Mouse (Mus musculus) ES-E14 (cell line): Measurements from ENCODE around the gene Borcs5.

Experiments
- CHD2 ChIP-seq: IDR thresholded peaks from 2 replicates; pipeline ENCODE4 v1.6.1; 2014; ENCODE audit warnings: mild to moderate bottlenecking, low read depth, low read length, inconsistent platforms
- HCFC1 ChIP-seq: IDR thresholded peaks from 2 replicates; pipeline ENCODE4 v1.6.1; 2012; ENCODE audit warnings: low read length, inconsistent platforms, borderline replicate concordance; ENCODE audit not compliant: insufficient read depth
- MAFK ChIP-seq: IDR thresholded peaks from 2 replicates; pipeline ENCODE4 v1.6.1; 2014; ENCODE audit warnings: mild to moderate bottlenecking, low read depth, low read length, inconsistent platforms; ENCODE audit not compliant: insufficient read depth
- ZNF384 ChIP-seq: IDR thresholded peaks from 2 replicates; pipeline ENCODE4 v1.6.1; 2012; ENCODE audit warnings: low read depth, low read length, inconsistent platforms

DNA sequence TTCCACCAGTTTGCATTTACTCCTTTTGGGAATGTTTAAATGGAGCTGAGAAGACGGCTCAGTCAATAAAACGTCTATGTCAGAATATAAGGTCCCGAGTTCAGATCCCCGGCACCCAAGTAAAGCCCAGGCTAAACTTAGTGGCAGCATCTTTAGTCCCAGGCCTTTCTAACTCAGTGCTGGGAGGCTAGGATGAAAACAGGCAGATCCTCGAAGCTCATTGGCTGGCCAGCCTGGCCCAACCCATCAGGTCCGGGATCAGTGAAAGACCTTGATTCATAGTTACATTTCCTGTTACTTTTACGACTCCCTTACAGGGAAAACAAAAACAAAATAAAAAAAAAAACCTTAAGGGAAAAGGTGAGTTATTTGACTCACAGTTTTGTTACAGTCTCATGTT, 38.2 kb upstream of the Borcs5 start:
- TF ChIP-seq MAFK = no peak
- no peak for TF ChIP-seq HCFC1
- no peak for TF ChIP-seq ZNF384
- TF ChIP-seq CHD2 = no peak
